Mouse (Mus musculus) CH12.LX (cell line): ENCODE results near the gene Zfp768. TPM values are rescaled to one million over a fixed set of nuclear protein-coding genes. Genes with fewer than 3 reads are reported as not detected.

Experiments used
- DNase-seq: peaks from one replicate; pipeline ENCODE4 v3.0.0-alpha.2; 2013; ENCODE audit errors: extremely low read depth
- H3K27ac ChIP-seq: 2 replicates; pipeline ENCODE4 v1.5.1; 2012; ENCODE audit warnings: low read depth, mild to moderate bottlenecking, control low read depth, moderate library complexity; ENCODE audit not compliant: insufficient read depth
- H3K27me3 ChIP-seq: replicated peaks from 2 replicates; pipeline ENCODE3; 2012; ENCODE audit warnings: inconsistent platforms
- H3K36me3 ChIP-seq, 2 experiments: replicated peaks in 1 of 2; 2 replicates each; pipeline versions ENCODE3 to v1.6.1; 2012; ENCODE audit warnings: inconsistent platforms in 1 of 2, low read length in 1 of 2, mild to moderate bottlenecking in 1 of 2, mixed read lengths in 1 of 2, moderate library complexity in 1 of 2; ENCODE audit not compliant: control insufficient read depth in 1 of 2, insufficient read depth in 1 of 2
- H3K4me1 ChIP-seq, 2 experiments: 2 replicates each; pipeline ENCODE4 v1.6.1; 2012; ENCODE audit warnings: inconsistent platforms in 1 of 2, moderate library complexity in 1 of 2; ENCODE audit not compliant: insufficient read depth in 2 of 2, control insufficient read depth in 1 of 2
- H3K4me2 ChIP-seq: 2 replicates; pipeline ENCODE4 v1.6.1; 2012; ENCODE audit warnings: low read depth, mild to moderate bottlenecking, control low read depth; ENCODE audit not compliant: poor library complexity, insufficient read depth, severe bottlenecking
- H3K4me3 ChIP-seq, 3 experiments: fragments of 150-350 bp in 1 of 3; sonication (generic) in 1 of 3; replicated peaks in 1 of 3; 2 replicates each; pipeline versions ENCODE3 to v1.5.1; 2011 to 2012; ENCODE audit warnings: low read depth in 2 of 3, low read length in 2 of 3, mild to moderate bottlenecking in 2 of 3, moderate library complexity in 2 of 3, control low read depth in 1 of 3, improper control_type of control experiment in 1 of 3, inconsistent platforms in 1 of 3, mixed read lengths in 1 of 3; ENCODE audit not compliant: poor library complexity in 1 of 3
- H3K79me2 ChIP-seq: replicated peaks from 2 replicates; pipeline ENCODE4 v1.6.1; 2012; ENCODE audit warnings: mild to moderate bottlenecking, moderate library complexity; ENCODE audit not compliant: control insufficient read depth, poor library complexity, insufficient read depth, severe bottlenecking; ENCODE audit errors: extremely low read depth
- H3K9ac ChIP-seq: 2 replicates; pipeline ENCODE4 v1.6.1; 2012; ENCODE audit warnings: low read depth, mild to moderate bottlenecking, control low read depth, moderate library complexity; ENCODE audit not compliant: insufficient read depth
- H3K9me3 ChIP-seq: replicated peaks from 2 replicates; pipeline ENCODE3; 2012; ENCODE audit warnings: low read length, inconsistent platforms, mixed read lengths
- BHLHE40 ChIP-seq: IDR thresholded peaks from 2 replicates; pipeline ENCODE4 v1.6.1; 2011; ENCODE audit warnings: mild to moderate bottlenecking, low read depth, low read length, improper control_type of control experiment
- CHD1 ChIP-seq: IDR thresholded peaks from 2 replicates; pipeline ENCODE4 v1.6.1; 2012; ENCODE audit warnings: low read depth, low read length, improper control_type of control experiment, inconsistent platforms
- ETS1 ChIP-seq: conservative IDR thresholded peaks from 2 replicates; pipeline ENCODE4 v1.6.1; 2012; ENCODE audit warnings: low read depth, mild to moderate bottlenecking, inconsistent platforms, low read length, improper control_type of control experiment, moderate library complexity
- IRF4 ChIP-seq: IDR thresholded peaks from 2 replicates; pipeline ENCODE4 v1.6.1; 2014; ENCODE audit warnings: low read depth, mild to moderate bottlenecking, inconsistent platforms, low read length, improper control_type of control experiment
- JUN ChIP-seq: IDR thresholded peaks from 2 replicates; pipeline ENCODE4 v1.6.1; 2011; ENCODE audit warnings: low read depth, mild to moderate bottlenecking, low read length, improper control_type of control experiment, moderate library complexity; ENCODE audit not compliant: insufficient read depth
- JUND ChIP-seq: conservative IDR thresholded peaks from 2 replicates; pipeline ENCODE4 v1.6.1; 2011; ENCODE audit warnings: low read depth, low read length, improper control_type of control experiment
- MAFK ChIP-seq: IDR thresholded peaks from 2 replicates; pipeline ENCODE4 v1.6.1; 2011; ENCODE audit warnings: low read length, improper control_type of control experiment; ENCODE audit not compliant: insufficient replicate concordance
- MEF2A ChIP-seq: IDR thresholded peaks from 2 replicates; pipeline ENCODE4 v1.6.1; 2014; ENCODE audit warnings: low read depth, mild to moderate bottlenecking, inconsistent platforms, low read length, improper control_type of control experiment, borderline replicate concordance
- NELFE ChIP-seq: IDR thresholded peaks from 2 replicates; pipeline ENCODE4 v1.6.1; 2011; ENCODE audit warnings: low read depth, low read length, improper control_type of control experiment
- NRF1 ChIP-seq: IDR thresholded peaks from 2 replicates; pipeline ENCODE4 v1.6.1; 2014; ENCODE audit warnings: low read depth, mild to moderate bottlenecking, inconsistent platforms, low read length, improper control_type of control experiment, moderate library complexity
- PAX5 ChIP-seq: IDR thresholded peaks from 2 replicates; pipeline ENCODE4 v1.6.1; 2012; ENCODE audit warnings: low read length, inconsistent platforms, mixed read lengths
- POLR2AphosphoS2 ChIP-seq: IDR thresholded peaks from 2 replicates; pipeline ENCODE4 v1.6.1; 2011; ENCODE audit warnings: low read depth, low read length, improper control_type of control experiment
- RAD21 ChIP-seq: IDR thresholded peaks from 2 replicates; pipeline ENCODE4 v1.6.1; 2011; ENCODE audit warnings: low read depth, mild to moderate bottlenecking, low read length, improper control_type of control experiment, moderate library complexity
- RCOR1 ChIP-seq: conservative IDR thresholded peaks from 2 replicates; pipeline ENCODE4 v1.6.1; 2012; ENCODE audit warnings: low read depth, mild to moderate bottlenecking, inconsistent platforms, low read length, improper control_type of control experiment
- SIN3A ChIP-seq: IDR thresholded peaks from 2 replicates; pipeline ENCODE4 v1.6.1; 2012; ENCODE audit warnings: low read length, improper control_type of control experiment, inconsistent platforms
- SMC3 ChIP-seq: IDR thresholded peaks from 2 replicates; pipeline ENCODE4 v1.6.1; 2011; ENCODE audit warnings: low read depth, low read length, improper control_type of control experiment
- TCF12 ChIP-seq: IDR thresholded peaks from 2 replicates; pipeline ENCODE4 v1.6.1; 2014; ENCODE audit warnings: low read depth, mild to moderate bottlenecking, inconsistent platforms, low read length, improper control_type of control experiment
- UBTF ChIP-seq: IDR thresholded peaks from 2 replicates; pipeline ENCODE4 v1.6.1; 2012; ENCODE audit warnings: low read depth, mild to moderate bottlenecking, inconsistent platforms, low read length, improper control_type of control experiment, moderate library complexity
- USF2 ChIP-seq: conservative IDR thresholded peaks from 2 replicates; pipeline ENCODE4 v1.6.1; 2011; ENCODE audit warnings: low read depth, low read length, improper control_type of control experiment
- ZMIZ1 ChIP-seq: IDR thresholded peaks from 2 replicates; pipeline ENCODE4 v1.6.1; 2012; ENCODE audit warnings: low read depth, mild to moderate bottlenecking, inconsistent platforms, low read length, improper control_type of control experiment
- dilution Hi-C: fragments of 300-500 bp; cut with MboI; formaldehyde crosslinking; loops from 2 replicates; pipeline ENCODE4 v1.14.3; 2020; ENCODE audit warnings: low sequenced_read_pairs; ENCODE audit not compliant: extremely low pct_unique_long_range_greater_than_20kb, extremely low pct_ligation_motif_present
- in situ Hi-C: fragments of 300-500 bp; cut with MboI; formaldehyde crosslinking; loops from 3 replicates; pipeline ENCODE4 v1.14.3; 2019; ENCODE audit warnings: low sequenced_read_pairs, low pct_ligation_motif_present, low pct_unique_long_range_greater_than_20kb, mixed read lengths
- polyA plus RNA-seq: library from polyadenylated mRNA; unstranded; fragments of >175 nt; gene quantifications from 2 replicates; pipeline ENCODE4 v1.2.1, GENCODE M21; 2012; ENCODE audit warnings: low read depth; ENCODE audit not compliant: insufficient read length
- total RNA-seq, 2 experiments: library from RNA; depleted of rRNA; stranded (reverse); fragments of 300-350 nt in 1 of 2; fragments of >200 nt in 1 of 2; gene quantifications; 2 replicates each; pipeline ENCODE4 v1.2.3; 2012 to 2014

Zfp768 gene
- total and polyA plus RNA-seq, 3 experiments, result 5.0 to 9.9 (median 6.4) TPM

GRCm38 (mm10) chr7:127355796-127356195 lies 10.4 kb upstream of the Zfp768 start:
- Histone ChIP-seq H3K9ac (no peak overlapping the region), H3K4me2 (no peak overlapping the region), H3K79me2 (no peaks in the 10 kb centered on the region), H3K4me3 (no peak overlapping the region), H3K27ac (no peak overlapping the region), H3K27me3 (peaks cover 14% of the 10 kb centered on the region), H3K9me3 (peaks cover 5% of the 10 kb centered on the region), H3K4me1 (no peaks in the 10 kb centered on the region), H3K36me3 (no peaks in the 10 kb centered on the region)
- no peak for DNase-seq
- in situ Hi-C loops, result loop anchor here (25.0 kb wide), 1 partner anchor 407 kb away; the partner anchor contains the start of gene Orai3
- TF ChIP-seq RCOR1 (no peak), CHD1 (no peak), JUND (no peak), RAD21 (no peak), JUN (no peak), USF2 (no peak), BHLHE40 (no peak), NRF1 (no peak), NELFE (no peak), PAX5 (no peak), MAFK (no peak), ETS1 (no peak), UBTF (no peak), MEF2A (no peak), SMC3 (no peak), TCF12 (no peak), SIN3A (no peak), POLR2AphosphoS2 (no peak), IRF4 (no peak), ZMIZ1 (no peak)
- dilution Hi-C loops, result no loop called here
